Mouse (Mus musculus): ENCODE measurements at regions not wholly inside any gene's neighbourhood (a gene's known extent, or its start where the extent isn't known, plus 50 kb on each side); places are given as distances from the start of the nearest gene placed in this dataset.

- TF ChIP-seq CTCF (IDR thresholded peaks at IDR 0.05) (no peak), POLR2A (IDR thresholded peaks at IDR 0.05; ENCODE audit: insufficient read depth, low read depth, low read length) (no peak), EP300 (IDR thresholded peaks at IDR 0.05; ENCODE audit: insufficient read depth, low read depth, low read length) (no peak)
These were observed 203.1 kb downstream of the Gm9733 start for GRCm38 (mm10) chr3:15128960-15129359.

Data from heart, adult 2 months (tissue).